Mouse (Mus musculus) forebrain, embryonic 16.5 days (tissue): ENCODE measurements at regions not wholly inside any gene's neighbourhood (a gene's known extent, or its start where the extent isn't known, plus 50 kb on each side); places are given as distances from the start of the nearest gene placed in this dataset.

Experiments used
- ATAC-seq: fragments of 200-750 bp; cut with Nextera tagmentation; 2 replicates; pipeline ENCODE4 v1.8.0; 2017; ENCODE audit warnings: mild to moderate bottlenecking, moderate library complexity
- H3K27ac ChIP-seq: fragments of 300-500 bp; sonication (generic); 2 replicates; pipeline ENCODE4 v1.5.1; 2014; ENCODE audit warnings: low read length, control low read depth
- H3K27me3 ChIP-seq: fragments of 300-500 bp; sonication (generic); replicated peaks from 2 replicates; pipeline ENCODE4 v1.6.1; 2014; ENCODE audit warnings: low read length; ENCODE audit not compliant: control insufficient read depth, insufficient read depth
- H3K36me3 ChIP-seq: fragments of 300-500 bp; sonication (generic); 2 replicates; pipeline ENCODE4 v1.6.1; 2014; ENCODE audit not compliant: control insufficient read depth, insufficient read depth
- H3K4me1 ChIP-seq: fragments of 300-500 bp; sonication (generic); replicated peaks from 2 replicates; pipeline ENCODE4 v1.6.1; 2014; ENCODE audit warnings: low read length; ENCODE audit not compliant: control insufficient read depth, insufficient read depth
- H3K4me2 ChIP-seq: fragments of 300-500 bp; sonication (generic); 2 replicates; pipeline ENCODE4 v1.6.1; 2014; ENCODE audit warnings: mild to moderate bottlenecking, low read length, control low read depth
- H3K4me3 ChIP-seq: fragments of 300-500 bp; sonication (generic); replicated peaks from 2 replicates; pipeline ENCODE4 v1.5.1; 2014; ENCODE audit warnings: mild to moderate bottlenecking, low read length, control low read depth
- H3K9ac ChIP-seq: fragments of 300-500 bp; sonication (generic); replicated peaks from 2 replicates; pipeline ENCODE4 v1.6.1; 2014; ENCODE audit warnings: low read depth, low read length, control low read depth
- H3K9me3 ChIP-seq: fragments of 300-500 bp; sonication (generic); 2 replicates; pipeline ENCODE4 v1.6.1; 2016; ENCODE audit warnings: low read length; ENCODE audit not compliant: control insufficient read depth
- WGBS: fragments of 180-500 bp; shearing (Covaris S2); extraction: QIAGEN DNeasy Blood & Tissue Kit; methylation state at CpG from one replicate; pipeline ENCODE4 v1.1.7; 2014; 5-methylcytosine and 5-hydroxymethylcytosine counted together

- Histone ChIP-seq H3K27ac (no peak overlapping the region), H3K4me3 (no peak overlapping the region), H3K36me3 (no peaks in the 10 kb centered on the region), H3K9ac (no peak overlapping the region), H3K4me1 (no peaks in the 10 kb centered on the region), H3K4me2 (no peak overlapping the region), H3K27me3 (no peaks in the 10 kb centered on the region), H3K9me3 (no peaks in the 10 kb centered on the region)
- WGBS: 53% methylated on average over 7 of the region's 7 CpGs
- no peak for ATAC-seq
These were observed 168.8 kb upstream of the Psmd7 start for GRCm38 (mm10) chr8:107757083-107757482.

- no peak overlapping the region for H3K9ac ChIP-seq
- no peak overlapping the region for H3K4me2 ChIP-seq
- H3K36me3 ChIP-seq: no peaks in the 10 kb centered on the region
- no peak for ATAC-seq
- no peaks in the 10 kb centered on the region for H3K27me3 ChIP-seq
- H3K27ac ChIP-seq: no peak overlapping the region
- H3K4me1 ChIP-seq: no peaks in the 10 kb centered on the region
- H3K9me3 ChIP-seq: no peaks in the 10 kb centered on the region
- no peak overlapping the region for H3K4me3 ChIP-seq
- 63% methylated on average over 1 of the region's 1 CpGs for WGBS
These were observed 170.4 kb upstream of the Psmd7 start for GRCm38 (mm10) chr8:107758637-107759036.

GRCm38 (mm10) chr8:107776906-107777305 is 165.5 kb upstream of the Zfhx3 start:
- WGBS: 4% methylated on average over 5 of the region's 5 CpGs
- Histone ChIP-seq H3K4me2 (no peak overlapping the region), H3K27me3 (no peaks in the 10 kb centered on the region)

GRCm38 (mm10) chr8:107785771-107786170 is 156.7 kb upstream of the Zfhx3 start:
- WGBS: 87% methylated on average over 5 of the region's 5 CpGs
- no peak overlapping the region for H3K9ac ChIP-seq

More at GRCm38 (mm10) chr8:107776906-107777305, 165.5 kb upstream of the Zfhx3 start:
- Histone ChIP-seq H3K36me3 (no peaks in the 10 kb centered on the region), H3K9me3 (no peaks in the 10 kb centered on the region), H3K4me3 (no peak overlapping the region), H3K4me1 (no peaks in the 10 kb centered on the region), H3K9ac (no peak overlapping the region), H3K27ac (no peak overlapping the region)
- no peak for ATAC-seq

GRCm38 (mm10) chr8:107792286-107792685 is 150.2 kb upstream of the Zfhx3 start:
- no peak for ATAC-seq
- WGBS: 91% methylated on average over 3 of the region's 3 CpGs
- no peaks in the 10 kb centered on the region for H3K4me1 ChIP-seq

More at GRCm38 (mm10) chr8:107785771-107786170, 156.7 kb upstream of the Zfhx3 start:
- Histone ChIP-seq H3K4me1 (no peaks in the 10 kb centered on the region), H3K4me3 (no peak overlapping the region), H3K27ac (no peak overlapping the region), H3K27me3 (no peaks in the 10 kb centered on the region), H3K9me3 (no peaks in the 10 kb centered on the region), H3K4me2 (no peak overlapping the region), H3K36me3 (no peaks in the 10 kb centered on the region)
- no peak for ATAC-seq

GRCm38 (mm10) chr8:107814931-107815330 is 127.5 kb upstream of the Zfhx3 start:
- Histone ChIP-seq H3K4me3 (no peak overlapping the region), H3K4me1 (no peaks in the 10 kb centered on the region), H3K9me3 (no peaks in the 10 kb centered on the region), H3K4me2 (no peak overlapping the region), H3K27me3 (peaks cover 8% of the 10 kb centered on the region), H3K36me3 (no peaks in the 10 kb centered on the region), H3K27ac (no peak overlapping the region), H3K9ac (no peak overlapping the region)
- WGBS: 54% methylated on average over 14 of the region's 14 CpGs
- ATAC-seq: no peak

More at GRCm38 (mm10) chr8:107792286-107792685, 150.2 kb upstream of the Zfhx3 start:
- no peaks in the 10 kb centered on the region; the same call in 1 of the 2 replicates for H3K27me3 ChIP-seq
- H3K9ac ChIP-seq: no peak overlapping the region
- H3K36me3 ChIP-seq: no peaks in the 10 kb centered on the region
- no peak overlapping the region for H3K4me3 ChIP-seq
- no peak overlapping the region for H3K27ac ChIP-seq
- H3K4me2 ChIP-seq: no peak overlapping the region
- H3K9me3 ChIP-seq: no peaks in the 10 kb centered on the region

GRCm38 (mm10) chr8:107815775-107816174 is 126.7 kb upstream of the Zfhx3 start:
- no peak for ATAC-seq
- Histone ChIP-seq H3K9me3 (no peaks in the 10 kb centered on the region), H3K9ac (no peak overlapping the region), H3K27ac (no peak overlapping the region), H3K4me3 (no peak overlapping the region), H3K36me3 (no peaks in the 10 kb centered on the region), H3K4me1 (peaks cover 5% of the 10 kb centered on the region; the same call in 1 of the 2 replicates), H3K4me2 (no peak overlapping the region), H3K27me3 (peaks cover 8% of the 10 kb centered on the region)
- WGBS: 32% methylated on average over 3 of the region's 3 CpGs

GRCm38 (mm10) chr8:107817796-107818195 is 124.6 kb upstream of the Zfhx3 start:
- H3K4me2 ChIP-seq: no peak overlapping the region
- no peak overlapping the region for H3K27ac ChIP-seq
- peaks cover 16% of the 10 kb centered on the region for H3K27me3 ChIP-seq
- H3K4me1 ChIP-seq: peaks cover 5% of the 10 kb centered on the region; the same call in 1 of the 2 replicates
- 85% methylated on average over 9 of the region's 9 CpGs for WGBS
- no peak overlapping the region for H3K9ac ChIP-seq
- no peak for ATAC-seq
- no peaks in the 10 kb centered on the region for H3K9me3 ChIP-seq
- no peak overlapping the region for H3K4me3 ChIP-seq
- no peaks in the 10 kb centered on the region for H3K36me3 ChIP-seq

GRCm38 (mm10) chr8:107820174-107820760 is 122.2 kb upstream of the Zfhx3 start:
- no peaks in the 10 kb centered on the region for H3K36me3 ChIP-seq
- no peak overlapping the region for H3K4me2 ChIP-seq
- H3K4me1 ChIP-seq: peaks cover 13% of the 10 kb centered on the region
- H3K9me3 ChIP-seq: no peaks in the 10 kb centered on the region
- H3K27ac ChIP-seq: peak overlapping the region; percentile 39; the same call in 1 of the 2 replicates
- no peak for ATAC-seq
- no peak overlapping the region for H3K4me3 ChIP-seq
- peaks cover 17% of the 10 kb centered on the region for H3K27me3 ChIP-seq
- under 1% methylated on average over 8 of the region's 8 CpGs for WGBS
- no peak overlapping the region for H3K9ac ChIP-seq

GRCm38 (mm10) chr8:107821522-107821921 is 120.9 kb upstream of the Zfhx3 start:
- peaks cover 17% of the 10 kb centered on the region for H3K27me3 ChIP-seq
- no peak overlapping the region for H3K4me2 ChIP-seq
- H3K4me1 ChIP-seq: peaks cover 13% of the 10 kb centered on the region
- no peak overlapping the region for H3K4me3 ChIP-seq
- no peaks in the 10 kb centered on the region for H3K36me3 ChIP-seq
- WGBS: 52% methylated on average over 6 of the region's 6 CpGs
- ATAC-seq: no peak
- no peak overlapping the region for H3K27ac ChIP-seq
- H3K9ac ChIP-seq: no peak overlapping the region
- no peaks in the 10 kb centered on the region for H3K9me3 ChIP-seq
